Mouse (Mus musculus) skeletal muscle tissue, adult 2 months (tissue): Measurements from ENCODE around the gene Fggy.

Experiments used
- DNase-seq: peaks from one replicate; pipeline ENCODE4 v3.0.0-alpha.2; 2012; ENCODE audit warnings: low read depth, low spot score

The Fggy gene

DNA sequence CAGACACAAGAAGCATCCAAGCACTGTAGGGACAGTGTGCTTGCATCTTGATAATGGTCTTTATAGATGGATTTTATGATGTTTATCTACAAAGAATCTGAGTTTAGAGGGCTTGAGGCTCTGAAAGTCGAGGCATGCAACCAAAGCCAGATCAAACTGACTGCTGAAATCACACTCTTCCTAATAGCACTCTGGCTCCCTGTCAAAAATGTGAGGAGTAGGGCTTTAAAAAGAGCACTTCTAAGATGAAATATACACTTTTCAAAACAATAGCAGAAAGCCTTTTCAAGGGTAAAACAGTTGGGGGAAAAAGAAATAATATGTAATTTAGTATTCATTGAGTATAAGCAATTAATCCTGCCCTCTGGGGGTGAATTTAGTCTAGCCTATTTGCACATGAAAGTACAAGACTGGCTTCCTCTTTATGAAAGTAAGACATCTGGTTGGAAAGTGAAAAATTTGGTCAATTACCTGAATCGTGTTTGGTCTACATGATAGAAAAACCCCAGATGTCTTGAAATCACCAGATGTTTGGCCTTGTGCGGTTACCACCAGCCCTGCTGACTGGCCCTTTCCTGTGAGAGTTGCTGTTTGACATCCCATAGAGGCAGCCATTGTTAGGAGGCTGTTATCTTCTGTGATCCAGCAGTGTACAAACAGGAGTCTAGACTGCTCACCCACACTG, 172.0 kb downstream of the Fggy start:
- DNase-seq: no peak

DNA sequence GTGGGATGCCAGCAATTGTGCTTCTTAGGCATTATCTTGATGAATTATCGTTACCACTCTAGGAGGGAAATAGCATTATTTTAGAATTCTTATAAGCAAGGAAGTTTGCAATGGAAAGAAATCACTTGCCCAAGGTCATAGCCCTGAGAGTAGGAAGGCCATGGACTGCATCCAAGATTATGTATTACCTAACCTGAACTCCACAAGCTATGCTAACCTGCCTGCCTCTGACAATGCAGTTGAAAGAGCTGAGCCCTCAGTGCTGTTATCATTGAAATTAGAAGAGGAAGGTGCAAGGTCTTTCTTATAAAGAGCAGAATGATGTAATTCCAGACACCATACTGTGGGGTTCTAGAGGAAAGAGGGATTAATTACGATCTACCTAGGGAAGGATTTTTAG, 173.8 kb downstream of the Fggy start:
- DNase-seq: no peak

DNA sequence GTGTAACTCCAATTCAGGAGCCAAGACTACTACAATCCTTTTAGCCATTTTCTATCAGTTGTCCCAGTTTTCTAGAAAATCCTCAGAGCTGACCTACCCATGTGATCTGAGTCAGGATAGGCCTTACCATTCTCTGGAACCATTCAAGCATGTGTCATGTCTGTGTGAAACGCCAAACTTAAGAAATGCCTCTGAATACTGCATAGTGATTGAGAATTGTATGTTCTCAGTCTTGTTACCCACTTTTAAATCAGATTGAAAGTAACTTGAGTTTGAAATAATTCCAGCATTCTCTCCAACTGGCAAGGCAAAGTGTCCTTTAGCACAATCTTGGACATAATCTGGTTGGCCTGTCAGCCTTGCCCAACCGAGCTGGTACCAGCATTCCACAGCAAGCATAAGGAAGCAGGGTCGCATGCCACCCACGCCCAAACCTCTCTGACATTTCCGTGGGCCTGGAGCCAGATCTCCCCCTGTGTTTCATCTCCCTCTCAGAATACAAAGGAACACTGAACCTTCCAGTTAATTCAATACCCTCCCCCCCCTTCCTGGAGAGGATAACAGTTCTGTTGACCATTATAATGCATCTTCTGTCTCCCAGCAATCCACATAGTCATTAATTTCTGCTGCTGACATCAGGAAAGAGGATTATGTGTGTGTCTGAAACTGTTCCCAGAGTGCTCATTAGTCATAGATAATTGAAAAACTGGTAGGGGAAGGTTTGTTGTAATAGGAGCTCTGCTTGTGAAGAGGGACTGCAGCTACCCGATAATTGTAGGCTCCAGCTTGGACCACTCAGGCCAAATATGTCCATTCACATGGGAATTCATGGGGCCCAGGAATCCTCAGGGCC, 176.3 kb downstream of the Fggy start:
- no peak for DNase-seq

DNA sequence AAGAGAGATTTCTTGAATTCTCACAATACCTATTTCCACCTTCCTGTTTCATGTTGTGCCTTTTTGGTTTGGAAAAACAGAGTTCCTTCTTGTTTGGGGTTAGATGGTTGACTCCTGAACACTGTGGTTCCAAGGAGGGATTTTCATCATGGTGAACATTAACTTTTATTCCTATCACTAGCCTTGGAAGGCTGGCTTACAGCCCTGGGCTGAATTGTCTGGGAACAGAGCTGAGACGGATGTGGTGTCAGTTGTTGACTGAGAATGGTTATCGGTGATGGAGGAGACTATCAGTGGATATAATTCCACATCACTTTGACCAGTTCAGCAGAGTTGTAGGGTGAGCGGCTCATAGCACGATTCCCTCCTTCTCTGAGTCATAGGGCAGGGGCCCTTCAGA, 178.7 kb downstream of the Fggy start:
- DNase-seq: no peak

DNA sequence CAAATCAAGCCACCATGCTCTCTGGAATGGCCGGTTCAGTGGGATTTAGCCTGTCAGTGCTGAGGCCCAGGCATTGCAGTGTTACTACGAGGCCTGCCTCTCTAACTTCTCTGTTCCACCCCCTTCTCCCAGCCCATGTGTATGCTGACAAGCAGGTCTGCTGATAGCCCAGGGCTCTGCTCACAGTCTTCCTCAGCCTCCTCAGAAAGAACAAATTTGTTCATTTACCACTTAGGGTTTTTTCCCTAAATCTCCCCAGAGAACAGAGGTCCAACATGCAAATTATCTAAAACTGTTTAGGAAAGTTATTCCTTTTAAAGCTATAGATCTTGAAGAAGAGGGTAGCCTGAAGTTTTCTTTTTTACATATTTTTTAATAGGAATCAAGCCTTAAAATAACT, 179.4 kb downstream of the Fggy start:
- no peak for DNase-seq

DNA sequence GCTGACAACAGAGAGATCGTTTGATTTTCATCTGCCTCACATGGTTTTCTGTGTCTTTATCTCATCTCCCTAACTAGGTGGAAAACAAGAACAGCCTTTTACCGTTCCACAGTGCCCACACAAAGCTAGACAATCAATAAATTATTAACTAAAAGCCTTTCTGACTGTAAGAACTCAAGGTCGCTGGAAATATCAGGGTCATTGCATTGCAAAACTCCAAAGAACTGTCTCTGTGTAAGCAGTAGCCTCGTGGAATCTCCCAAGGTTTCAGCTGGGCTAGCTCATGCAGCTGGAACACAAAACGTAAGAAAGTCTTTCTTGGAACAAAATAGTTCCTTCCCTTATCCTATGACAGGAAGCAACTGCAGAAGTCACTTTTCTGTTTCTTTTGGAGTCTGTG, 180.9 kb downstream of the Fggy start:
- no peak for DNase-seq

GRCm38 (mm10) chr4:95738725-95739124, 181.4 kb downstream of the Fggy start:
- no peak for DNase-seq

DNA sequence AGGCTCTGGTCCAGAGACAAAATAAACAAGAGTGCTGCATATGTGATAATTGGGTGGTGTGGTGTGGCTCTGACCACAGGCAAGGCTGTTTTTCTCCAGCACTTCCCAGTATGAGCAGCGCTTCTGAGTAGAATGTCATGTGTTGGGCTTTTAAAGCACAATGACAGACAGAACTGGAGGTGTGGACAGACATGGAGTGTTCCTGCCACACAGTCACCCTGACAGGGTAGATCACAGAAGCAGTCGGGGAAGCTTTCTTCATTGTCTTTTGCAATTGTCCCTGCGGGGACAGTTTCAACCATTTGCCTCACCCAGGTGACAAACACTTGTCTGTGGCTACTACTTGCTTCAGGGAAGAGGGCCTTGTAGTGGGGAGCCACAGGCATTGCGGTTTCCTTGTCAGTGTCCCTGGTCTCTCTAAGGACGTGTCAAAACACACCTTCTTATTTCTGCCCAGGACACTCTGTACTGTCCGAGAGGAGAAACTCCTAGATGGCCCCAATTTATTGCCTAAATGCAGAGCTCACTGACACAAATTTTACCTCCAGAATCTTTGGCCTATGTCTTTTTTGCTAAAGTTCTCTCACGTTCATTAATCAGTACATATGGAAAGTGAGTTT, 183.9 kb downstream of the Fggy start:
- DNase-seq: no peak

DNA sequence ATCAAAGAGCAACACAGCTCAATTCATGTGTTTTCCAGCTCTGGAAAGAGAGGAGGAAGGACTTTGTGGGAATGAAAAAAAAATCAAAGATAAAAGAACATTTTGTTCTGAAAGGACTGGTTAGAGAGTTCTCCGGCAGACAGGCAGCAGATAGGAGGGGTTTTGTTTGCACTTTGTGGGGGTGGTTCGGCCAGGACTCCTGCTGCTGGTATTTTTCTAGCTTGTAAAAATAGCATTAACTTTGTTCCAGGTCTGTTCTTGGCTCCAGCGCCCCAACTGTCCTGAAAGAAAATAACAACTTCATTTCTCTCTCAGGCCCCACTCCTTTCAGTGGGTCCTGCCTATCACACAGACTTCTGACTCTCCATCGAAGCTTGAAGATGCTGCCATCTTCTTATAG, 185.7 kb downstream of the Fggy start:
- peak; percentile 30 for DNase-seq

DNA sequence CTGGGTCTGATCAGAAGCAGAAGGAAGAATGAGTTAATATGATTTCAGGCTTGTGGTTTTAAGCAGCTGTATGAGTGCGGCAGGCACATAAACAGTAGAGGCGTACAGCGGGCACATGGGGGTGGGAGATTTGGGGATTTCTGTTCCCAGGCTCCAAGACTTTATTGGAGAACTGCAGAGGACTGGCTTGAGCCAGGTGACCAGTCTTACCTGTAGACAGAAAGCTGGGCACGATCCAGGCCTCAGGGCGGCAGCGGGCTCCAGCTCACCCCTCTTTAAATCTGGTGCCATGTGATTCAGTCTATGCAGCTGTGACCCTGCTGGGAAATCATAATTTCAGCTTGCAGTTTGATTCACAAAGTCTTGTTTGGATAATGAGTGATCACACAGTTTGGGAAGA, 189.6 kb downstream of the Fggy start:
- DNase-seq: no peak

- no peak for DNase-seq
Observed at GRCm38 (mm10) chr4:95747415-95748202, 190.3 kb downstream of the Fggy start.

DNA sequence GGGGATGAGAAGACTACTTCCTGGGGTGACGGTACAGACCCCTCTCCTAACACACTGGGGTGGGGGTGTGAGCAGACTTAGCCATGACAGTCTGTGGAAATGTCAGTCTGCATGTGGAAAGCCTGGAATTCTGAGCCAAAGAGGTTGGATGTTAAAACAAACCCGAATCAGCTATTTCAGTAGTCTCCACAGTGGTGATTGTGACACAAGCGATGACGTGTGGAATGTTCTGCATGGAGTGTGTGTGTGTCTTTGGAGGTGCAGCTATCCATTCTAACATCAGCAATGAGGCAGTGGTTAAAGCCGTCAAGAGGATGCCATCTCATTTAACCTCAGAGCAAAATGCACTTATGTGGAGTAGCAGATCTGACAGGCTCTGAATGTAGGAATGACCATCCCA, 192.9 kb downstream of the Fggy start:
- DNase-seq: no peak

DNA sequence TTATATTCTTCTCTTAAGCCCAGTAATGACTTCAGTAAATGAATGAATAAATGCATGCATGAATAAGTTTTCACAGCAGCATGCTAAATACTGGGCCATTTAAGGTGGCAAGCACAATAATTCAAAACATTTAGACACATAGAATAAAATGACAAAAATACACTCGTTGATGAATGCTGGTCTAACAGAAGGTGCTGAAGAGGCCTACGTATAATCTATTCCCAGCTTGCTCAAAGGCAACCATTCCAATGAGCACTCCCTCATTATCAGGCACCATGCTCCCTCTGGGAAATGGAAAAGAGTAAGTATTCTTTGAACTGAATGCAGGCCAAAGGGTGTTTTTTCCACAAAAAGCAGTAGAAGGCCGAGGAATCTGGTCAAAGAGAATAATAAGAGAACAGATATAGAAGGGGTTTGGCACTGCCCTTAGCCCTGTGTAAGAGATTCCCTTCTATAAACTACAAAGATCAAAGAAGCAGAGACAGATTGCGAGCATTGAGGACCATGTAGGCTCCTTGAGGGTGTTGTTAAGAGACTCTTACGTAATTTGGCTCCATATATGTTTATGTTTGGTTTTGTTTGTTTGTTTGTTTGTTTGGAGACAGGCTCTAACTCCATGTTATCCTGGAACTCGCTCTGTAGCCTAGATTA, 195.4 kb downstream of the Fggy start:
- DNase-seq: no peak

GRCm38 (mm10) chr4:95759027-95759731, 201.9 kb downstream of the Fggy start:
- DNase-seq: no peak

GRCm38 (mm10) chr4:95765359-95765758, 208.1 kb downstream of the Fggy start:
- no peak for DNase-seq

GRCm38 (mm10) chr4:95770469-95770868, 213.2 kb downstream of the Fggy start:
- no peak for DNase-seq

- DNase-seq: no peak
Observed at GRCm38 (mm10) chr4:95771542-95771941, 214.2 kb downstream of the Fggy start.

DNA sequence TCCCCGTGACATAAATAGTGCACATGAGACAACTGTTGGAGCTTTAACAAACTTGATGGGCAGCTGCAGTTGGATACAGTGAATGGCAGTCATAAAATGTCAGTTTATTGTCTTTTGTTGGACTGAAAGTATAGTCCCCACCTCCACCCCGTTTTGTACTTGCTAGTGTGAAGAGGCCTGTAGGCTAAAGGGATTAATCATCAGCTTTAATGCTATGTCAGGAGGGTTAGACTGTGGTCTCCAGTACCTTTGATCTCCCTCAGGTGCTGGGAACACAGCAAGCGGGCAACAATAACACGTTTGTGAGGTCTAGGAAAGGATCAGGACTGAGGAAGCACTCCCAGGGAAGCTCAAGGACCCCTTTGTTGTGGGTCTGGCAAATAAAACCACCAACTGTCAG, 214.6 kb downstream of the Fggy start:
- no peak for DNase-seq

- no peak for DNase-seq
Observed at GRCm38 (mm10) chr4:95772663-95773062, 215.4 kb downstream of the Fggy start.

- DNase-seq: no peak
Observed at GRCm38 (mm10) chr4:95775574-95775973, 218.3 kb downstream of the Fggy start.

DNA sequence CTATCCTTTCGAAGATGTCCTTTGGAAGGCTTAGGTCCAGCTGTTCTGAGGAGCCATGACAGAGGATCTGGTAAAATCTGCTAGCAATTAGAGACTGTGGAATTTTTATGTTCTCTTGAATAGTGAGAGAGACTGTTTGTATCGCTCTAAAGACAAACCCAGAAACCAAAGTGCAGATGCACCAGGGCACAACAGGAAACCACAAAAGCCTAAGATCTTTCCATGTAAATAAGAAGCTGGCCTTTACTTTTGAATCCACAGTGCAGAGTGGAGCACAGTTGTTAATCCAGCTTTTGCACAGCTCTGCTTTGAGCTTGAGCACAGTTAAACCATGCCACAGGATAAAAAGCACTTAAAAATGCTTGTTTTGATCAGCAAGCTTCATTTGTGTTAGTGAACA, 220.5 kb downstream of the Fggy start:
- peak; percentile 13 for DNase-seq
